Mouse (Mus musculus) limb, embryonic 11.5 days (tissue): ENCODE results near the gene Ppp4r4. TPM values are rescaled to one million over a fixed set of nuclear protein-coding genes. Genes with fewer than 3 reads are reported as not detected.

Experiments
- ATAC-seq: fragments of 200-750 bp; cut with Nextera tagmentation; 2 replicates; pipeline ENCODE4 v1.8.0; 2017; ENCODE audit warnings: low read depth; ENCODE audit not compliant: insufficient number of reproducible peaks, low FRiP score, low TSS enrichment
- DNase-seq: peaks from one replicate; pipeline ENCODE4 v3.0.0-alpha.2; 2015; ENCODE audit warnings: low spot score
- H3K27ac ChIP-seq: fragments of 300-500 bp; sonication (generic); replicated peaks from 2 replicates; pipeline ENCODE4 v1.5.1; 2014; ENCODE audit warnings: low read depth, mild to moderate bottlenecking, low read length
- H3K27me3 ChIP-seq: fragments of 300-500 bp; sonication (generic); 2 replicates; pipeline ENCODE4 v1.6.1; 2014; ENCODE audit warnings: mild to moderate bottlenecking, low read length, mixed read lengths; ENCODE audit not compliant: control insufficient read depth, insufficient read depth
- H3K36me3 ChIP-seq: fragments of 300-500 bp; sonication (generic); 2 replicates; pipeline ENCODE4 v1.6.1; 2014; ENCODE audit warnings: mild to moderate bottlenecking, low read length, moderate library complexity, mixed read lengths; ENCODE audit not compliant: control insufficient read depth, insufficient read depth
- H3K4me1 ChIP-seq: fragments of 300-500 bp; sonication (generic); 2 replicates; pipeline ENCODE4 v1.6.1; 2014; ENCODE audit warnings: low read length, mixed read lengths; ENCODE audit not compliant: control insufficient read depth, insufficient read depth
- H3K4me2 ChIP-seq: fragments of 300-500 bp; sonication (generic); 2 replicates; pipeline ENCODE4 v1.6.1; 2014; ENCODE audit warnings: low read depth, mild to moderate bottlenecking, moderate library complexity; ENCODE audit not compliant: severe bottlenecking
- H3K4me3 ChIP-seq: fragments of 300-500 bp; sonication (generic); 2 replicates; pipeline ENCODE4 v1.5.1; 2014; ENCODE audit warnings: low read depth, low read length
- H3K9ac ChIP-seq: fragments of 300-500 bp; sonication (generic); 2 replicates; pipeline ENCODE4 v1.6.1; 2014; ENCODE audit warnings: mild to moderate bottlenecking, low read length
- H3K9me3 ChIP-seq: fragments of 300-500 bp; sonication (generic); 2 replicates; pipeline ENCODE4 v1.6.1; 2016; ENCODE audit warnings: low read length; ENCODE audit not compliant: control insufficient read depth
- WGBS: fragments of 180-500 bp; shearing (Covaris S2); extraction: QIAGEN DNeasy Blood & Tissue Kit; methylation state at CpG from one replicate; pipeline ENCODE4 v1.1.7; 2014; 5-methylcytosine and 5-hydroxymethylcytosine counted together
- polyA plus RNA-seq: library from polyadenylated mRNA; unstranded; fragments of >200 nt; fragmentation: Nextera tagmentation; extraction: Ambion mirVana; gene quantifications from 2 replicates; pipeline ENCODE4 v1.2.1, GENCODE M21; 2014

The Ppp4r4 gene
- polyA plus RNA-seq, 1 experiment from 2014 or later, result 2.2 TPM

DNA sequence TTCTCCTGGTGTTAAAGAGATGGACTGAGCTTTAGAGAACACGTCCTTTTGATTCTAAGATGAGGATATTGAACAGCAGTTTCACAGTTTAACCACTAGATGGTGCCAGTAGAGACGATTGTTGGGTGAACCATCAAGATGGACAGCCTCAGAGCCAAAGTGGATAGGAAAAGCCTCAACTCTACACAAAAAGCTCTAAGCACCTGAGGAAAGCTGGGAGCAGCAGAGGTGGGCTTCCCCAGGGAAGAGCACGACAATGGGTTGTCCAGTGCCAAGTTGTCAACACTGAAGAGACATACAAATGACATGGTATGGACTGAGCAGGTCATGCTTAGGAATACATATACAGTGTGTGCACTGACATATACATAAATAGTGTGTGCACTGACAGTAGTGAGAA is 12.1 kb downstream of the Ppp4r4 start:
- Histone ChIP-seq H3K27me3 (no peaks in the 10 kb centered on the region), H3K36me3 (no peaks in the 10 kb centered on the region), H3K9me3 (no peaks in the 10 kb centered on the region), H3K4me3 (no peak overlapping the region), H3K4me1 (no peaks in the 10 kb centered on the region), H3K9ac (no peak overlapping the region), H3K4me2 (no peak overlapping the region), H3K27ac (no peak overlapping the region)
- 7% methylated on average over 3 of the region's 3 CpGs for WGBS
- ATAC-seq (no peak; the same call in 1 of the 2 replicates), DNase-seq (no peak)

DNA sequence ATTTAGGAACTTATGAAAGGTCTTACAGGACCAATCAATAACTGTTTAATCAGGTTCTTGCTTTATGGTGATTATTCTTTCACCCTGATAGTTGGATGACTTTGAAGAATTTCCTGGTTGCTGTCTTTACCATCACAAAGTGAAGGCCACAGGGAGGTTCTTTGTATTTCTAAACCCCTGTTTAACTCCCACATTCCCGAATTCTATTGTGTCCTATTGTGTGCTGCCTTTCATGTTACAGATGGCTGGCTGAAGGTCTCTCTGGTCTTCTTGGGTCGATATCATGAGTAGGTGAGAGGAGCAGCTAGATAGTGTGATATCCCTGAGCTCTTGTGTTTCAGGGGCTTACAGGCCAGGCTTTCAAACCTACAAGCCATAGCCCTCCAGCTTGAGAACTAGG is 15.4 kb downstream of the Ppp4r4 start:
- H3K27me3 ChIP-seq, result no peaks in the 10 kb centered on the region
- no peaks in the 10 kb centered on the region for H3K4me1 ChIP-seq
- WGBS, result 59% methylated on average over 2 of the region's 2 CpGs
- ATAC-seq (no peak), DNase-seq (no peak)
- no peak overlapping the region for H3K27ac ChIP-seq
- H3K4me2 ChIP-seq, result no peak overlapping the region
- no peak overlapping the region for H3K4me3 ChIP-seq
- H3K36me3 ChIP-seq, result no peaks in the 10 kb centered on the region
- H3K9ac ChIP-seq, result no peak overlapping the region
- no peaks in the 10 kb centered on the region for H3K9me3 ChIP-seq

DNA sequence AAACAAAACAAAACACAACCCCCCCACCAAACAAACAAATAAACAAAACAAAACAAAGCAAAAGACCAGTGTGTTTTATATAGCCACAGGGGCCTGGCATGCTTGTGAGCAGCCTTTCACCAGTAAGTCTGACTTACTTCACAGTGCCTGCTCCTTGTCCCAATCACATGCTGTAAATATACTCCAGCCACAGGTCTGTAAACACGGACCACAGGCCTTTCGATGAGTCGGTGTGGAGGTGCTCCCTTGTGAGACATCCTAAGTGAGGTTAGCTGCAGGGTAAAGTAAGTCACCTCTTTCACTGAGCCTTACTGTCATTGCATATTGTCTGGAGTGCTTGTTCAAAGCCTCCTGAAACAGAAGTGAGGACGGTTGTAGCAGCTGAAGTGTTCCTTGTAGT is 16.4 kb downstream of the Ppp4r4 start:
- Histone ChIP-seq H3K9ac (no peak overlapping the region), H3K4me1 (no peaks in the 10 kb centered on the region), H3K27me3 (no peaks in the 10 kb centered on the region), H3K36me3 (no peaks in the 10 kb centered on the region), H3K4me2 (no peak overlapping the region), H3K4me3 (no peak overlapping the region), H3K27ac (no peak overlapping the region), H3K9me3 (no peaks in the 10 kb centered on the region)
- DNase-seq (no peak), ATAC-seq (no peak)
- WGBS, result 70% methylated on average over 4 of the region's 4 CpGs

DNA sequence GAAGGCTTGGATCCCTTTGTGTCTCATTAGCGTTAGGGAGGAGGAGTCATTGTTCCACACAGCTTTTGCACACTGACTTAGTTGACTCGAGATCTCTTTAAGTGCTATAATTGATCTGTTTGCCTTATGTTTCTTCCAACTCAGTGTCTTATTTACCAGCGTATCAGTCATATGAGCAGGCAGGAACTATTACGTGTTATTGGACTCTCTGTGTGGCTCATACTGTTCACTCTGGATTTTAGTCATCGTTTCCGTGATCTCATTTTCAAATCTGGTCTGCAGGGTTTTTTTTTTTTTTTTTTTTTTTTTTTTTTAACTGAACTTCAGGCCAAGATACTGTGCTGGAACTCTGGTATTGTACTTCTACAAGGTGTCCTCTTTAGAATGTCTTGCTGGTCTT is 18.0 kb downstream of the Ppp4r4 start:
- Histone ChIP-seq H3K4me2 (no peak overlapping the region), H3K36me3 (no peaks in the 10 kb centered on the region), H3K27ac (no peak overlapping the region), H3K4me1 (no peaks in the 10 kb centered on the region), H3K27me3 (no peaks in the 10 kb centered on the region), H3K9ac (no peak overlapping the region), H3K9me3 (no peaks in the 10 kb centered on the region), H3K4me3 (no peak overlapping the region)
- 84% methylated on average over 6 of the region's 6 CpGs for WGBS
- DNase-seq (no peak), ATAC-seq (no peak)

DNA sequence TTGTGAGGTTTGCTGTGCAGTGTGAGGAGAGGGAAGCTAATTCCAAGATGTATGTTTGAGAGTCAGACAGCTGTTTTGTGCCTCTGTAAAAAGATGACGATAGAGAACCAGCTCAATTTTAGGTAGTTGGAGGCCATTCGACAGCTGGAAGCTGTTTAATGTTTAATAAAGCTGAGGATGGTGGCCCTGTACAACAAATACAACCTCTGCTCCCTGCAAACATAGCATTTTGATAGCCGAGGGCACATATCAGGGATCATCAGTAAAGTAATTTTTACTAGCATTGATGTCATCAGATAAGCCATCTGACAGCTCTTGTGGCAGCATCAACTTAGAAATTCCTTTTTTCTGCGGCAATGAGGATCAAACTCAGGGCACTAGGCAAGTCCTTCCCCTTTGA is 19.3 kb downstream of the Ppp4r4 start:
- no peaks in the 10 kb centered on the region for H3K9me3 ChIP-seq
- ATAC-seq, result no peak
- no peak overlapping the region for H3K9ac ChIP-seq
- DNase-seq, result no peak
- H3K36me3 ChIP-seq, result no peaks in the 10 kb centered on the region
- no peak overlapping the region for H3K4me2 ChIP-seq
- H3K4me1 ChIP-seq, result no peaks in the 10 kb centered on the region
- no peak overlapping the region for H3K27ac ChIP-seq
- 75% methylated on average over 4 of the region's 4 CpGs for WGBS
- no peaks in the 10 kb centered on the region for H3K27me3 ChIP-seq
- no peak overlapping the region for H3K4me3 ChIP-seq

DNA sequence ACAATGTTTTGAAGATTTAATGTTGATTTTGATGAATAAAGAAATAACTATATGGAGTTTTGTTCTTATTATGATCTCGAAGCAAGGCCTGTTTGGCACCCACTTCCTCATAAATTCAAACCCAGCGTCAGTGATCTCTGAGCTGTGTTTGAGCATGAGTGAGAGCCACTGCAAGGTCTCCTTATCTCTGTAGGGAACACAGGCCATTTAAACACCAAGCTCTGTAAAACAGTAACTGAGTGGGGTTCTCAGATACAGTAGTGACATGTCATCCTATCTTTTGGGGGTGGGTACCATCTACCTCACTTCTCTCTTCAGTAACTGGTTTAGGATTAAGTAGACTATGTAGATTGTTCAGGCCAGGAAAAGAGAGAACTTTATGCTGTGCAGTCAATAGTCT is 20.4 kb downstream of the Ppp4r4 start:
- DNase-seq (no peak), ATAC-seq (no peak)
- Histone ChIP-seq H3K27me3 (no peaks in the 10 kb centered on the region), H3K9me3 (no peaks in the 10 kb centered on the region), H3K27ac (no peak overlapping the region), H3K36me3 (no peaks in the 10 kb centered on the region), H3K4me3 (no peak overlapping the region), H3K9ac (no peak overlapping the region), H3K4me2 (no peak overlapping the region), H3K4me1 (no peaks in the 10 kb centered on the region)
- WGBS, result 93% methylated on average over 2 of the region's 2 CpGs

DNA sequence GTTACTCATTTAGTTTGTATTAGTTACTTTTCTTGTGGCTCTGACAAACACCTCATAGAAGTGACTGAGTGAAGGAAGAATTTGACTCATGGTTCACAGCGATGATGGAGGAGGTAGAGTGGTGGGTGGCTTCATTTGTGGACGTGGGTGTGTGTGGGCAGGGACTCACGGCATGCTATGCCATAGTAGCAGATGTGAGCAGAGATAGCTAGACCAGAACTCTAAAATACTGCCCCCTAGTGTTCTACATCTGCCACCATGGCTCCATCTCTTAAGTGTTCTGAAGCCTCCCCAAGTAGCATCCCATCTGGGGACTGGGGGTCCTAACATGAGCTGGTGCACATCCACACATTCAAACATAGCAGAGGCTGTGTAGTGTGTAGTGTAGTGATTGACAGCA is 21.4 kb downstream of the Ppp4r4 start:
- no peaks in the 10 kb centered on the region for H3K27me3 ChIP-seq
- H3K27ac ChIP-seq, result no peak overlapping the region
- no peaks in the 10 kb centered on the region for H3K36me3 ChIP-seq
- no peak overlapping the region for H3K9ac ChIP-seq
- ATAC-seq (no peak), DNase-seq (no peak)
- no peak overlapping the region for H3K4me2 ChIP-seq
- 73% methylated on average over 3 of the region's 3 CpGs for WGBS
- H3K4me1 ChIP-seq, result no peaks in the 10 kb centered on the region
- no peaks in the 10 kb centered on the region for H3K9me3 ChIP-seq
- H3K4me3 ChIP-seq, result no peak overlapping the region

DNA sequence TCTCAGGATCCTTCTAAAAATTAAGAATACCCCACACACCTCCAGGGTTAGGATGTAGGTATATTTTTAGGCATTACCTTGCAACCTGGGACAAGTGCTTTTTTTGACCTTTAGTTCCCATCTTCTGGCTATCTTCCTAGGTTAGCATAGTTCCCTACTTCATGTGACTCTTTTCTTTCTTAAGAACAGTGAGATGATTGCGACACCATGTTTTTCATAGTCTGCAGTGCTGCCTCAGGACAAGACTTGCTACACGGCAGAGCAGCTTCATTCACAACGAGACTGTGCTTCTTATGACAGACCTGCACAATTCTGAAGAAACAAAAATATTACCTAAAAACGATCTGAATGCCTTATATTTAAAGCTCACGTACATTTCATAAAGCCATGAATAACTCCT is 24.8 kb downstream of the Ppp4r4 start:
- no peaks in the 10 kb centered on the region for H3K9me3 ChIP-seq
- H3K27ac ChIP-seq, result no peak overlapping the region
- H3K4me3 ChIP-seq, result no peak overlapping the region
- 89% methylated on average over 5 of the region's 5 CpGs for WGBS
- H3K9ac ChIP-seq, result no peak overlapping the region
- H3K4me2 ChIP-seq, result no peak overlapping the region
- ATAC-seq (no peak), DNase-seq (no peak)
- H3K36me3 ChIP-seq, result no peaks in the 10 kb centered on the region
- H3K27me3 ChIP-seq, result no peaks in the 10 kb centered on the region
- no peaks in the 10 kb centered on the region for H3K4me1 ChIP-seq

DNA sequence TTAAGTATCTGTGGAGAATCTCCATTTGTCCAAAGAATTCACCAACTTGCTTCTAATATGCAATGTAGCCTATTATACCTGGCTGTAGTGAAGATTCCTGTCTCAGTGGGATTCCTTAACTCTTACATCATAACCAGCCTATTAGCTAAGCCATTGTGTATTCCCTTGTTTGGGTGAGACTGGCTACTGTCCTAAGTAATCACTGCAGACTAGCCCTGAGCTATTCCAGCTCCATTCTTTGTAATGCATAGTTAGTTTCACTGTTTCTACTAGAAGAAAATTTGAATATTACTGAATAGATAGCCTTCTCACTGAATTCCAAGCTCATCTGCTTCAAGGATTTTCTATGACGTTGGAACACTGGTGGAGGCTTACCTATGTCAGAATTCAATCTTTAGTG is 32.6 kb downstream of the Ppp4r4 start:
- Histone ChIP-seq H3K9ac (no peak overlapping the region), H3K4me2 (no peak overlapping the region), H3K4me1 (no peaks in the 10 kb centered on the region), H3K9me3 (no peaks in the 10 kb centered on the region), H3K27me3 (no peaks in the 10 kb centered on the region), H3K36me3 (no peaks in the 10 kb centered on the region), H3K4me3 (no peak overlapping the region), H3K27ac (no peak overlapping the region)
- WGBS, result 53% methylated on average over 1 of the region's 1 CpGs
- ATAC-seq (no peak), DNase-seq (no peak)
